Mouse (Mus musculus) ES-Bruce4 (cell line): ENCODE data around the gene Lin9.

Source experiments
- CTCF ChIP-seq: IDR thresholded peaks from one replicate; pipeline ENCODE4 v1.8.1; 2011; ENCODE audit warnings: low read depth, low read length
- EP300 ChIP-seq: IDR thresholded peaks from 2 replicates; pipeline ENCODE4 v1.6.1; 2011; ENCODE audit warnings: low read depth, low read length; ENCODE audit not compliant: insufficient read depth
- POLR2A ChIP-seq: IDR thresholded peaks from one replicate; pipeline ENCODE4 v1.8.1; 2011; ENCODE audit warnings: low read length; ENCODE audit not compliant: insufficient read depth

GRCm38 (mm10) chr1:180600578-180600977 is 40.4 kb upstream of the Lin9 start:
- TF ChIP-seq CTCF, result no peak
- TF ChIP-seq POLR2A, result no peak
- TF ChIP-seq EP300, result no peak
